Mouse (Mus musculus) forebrain, embryonic 16.5 days (tissue): ENCODE measurements around the gene Mki67. TPM values are rescaled to one million over a fixed set of nuclear protein-coding genes. Genes with fewer than 3 reads are reported as not detected.

ENCODE experiments used
- ATAC-seq: fragments of 200-750 bp; cut with Nextera tagmentation; 2 replicates; pipeline ENCODE4 v1.8.0; 2017; ENCODE audit warnings: mild to moderate bottlenecking, moderate library complexity
- H3K27ac ChIP-seq: fragments of 300-500 bp; sonication (generic); 2 replicates; pipeline ENCODE4 v1.5.1; 2014; ENCODE audit warnings: low read length, control low read depth
- H3K27me3 ChIP-seq: fragments of 300-500 bp; sonication (generic); replicated peaks from 2 replicates; pipeline ENCODE4 v1.6.1; 2014; ENCODE audit warnings: low read length; ENCODE audit not compliant: control insufficient read depth, insufficient read depth
- H3K36me3 ChIP-seq: fragments of 300-500 bp; sonication (generic); 2 replicates; pipeline ENCODE4 v1.6.1; 2014; ENCODE audit not compliant: control insufficient read depth, insufficient read depth
- H3K4me1 ChIP-seq: fragments of 300-500 bp; sonication (generic); replicated peaks from 2 replicates; pipeline ENCODE4 v1.6.1; 2014; ENCODE audit warnings: low read length; ENCODE audit not compliant: control insufficient read depth, insufficient read depth
- H3K4me2 ChIP-seq: fragments of 300-500 bp; sonication (generic); 2 replicates; pipeline ENCODE4 v1.6.1; 2014; ENCODE audit warnings: mild to moderate bottlenecking, low read length, control low read depth
- H3K4me3 ChIP-seq: fragments of 300-500 bp; sonication (generic); replicated peaks from 2 replicates; pipeline ENCODE4 v1.5.1; 2014; ENCODE audit warnings: mild to moderate bottlenecking, low read length, control low read depth
- H3K9ac ChIP-seq: fragments of 300-500 bp; sonication (generic); replicated peaks from 2 replicates; pipeline ENCODE4 v1.6.1; 2014; ENCODE audit warnings: low read depth, low read length, control low read depth
- H3K9me3 ChIP-seq: fragments of 300-500 bp; sonication (generic); 2 replicates; pipeline ENCODE4 v1.6.1; 2016; ENCODE audit warnings: low read length; ENCODE audit not compliant: control insufficient read depth
- WGBS: fragments of 180-500 bp; shearing (Covaris S2); extraction: QIAGEN DNeasy Blood & Tissue Kit; methylation state at CpG from one replicate; pipeline ENCODE4 v1.1.7; 2014; 5-methylcytosine and 5-hydroxymethylcytosine counted together
- polyA plus RNA-seq: library from polyadenylated mRNA; unstranded; fragments of >200 nt; fragmentation: Nextera tagmentation; extraction: Ambion mirVana; gene quantifications from 2 replicates; pipeline ENCODE4 v1.2.1, GENCODE M21; 2015

The Mki67 gene
- polyA plus RNA-seq, 1 experiment from 2014 or later = 14.8 TPM

DNA sequence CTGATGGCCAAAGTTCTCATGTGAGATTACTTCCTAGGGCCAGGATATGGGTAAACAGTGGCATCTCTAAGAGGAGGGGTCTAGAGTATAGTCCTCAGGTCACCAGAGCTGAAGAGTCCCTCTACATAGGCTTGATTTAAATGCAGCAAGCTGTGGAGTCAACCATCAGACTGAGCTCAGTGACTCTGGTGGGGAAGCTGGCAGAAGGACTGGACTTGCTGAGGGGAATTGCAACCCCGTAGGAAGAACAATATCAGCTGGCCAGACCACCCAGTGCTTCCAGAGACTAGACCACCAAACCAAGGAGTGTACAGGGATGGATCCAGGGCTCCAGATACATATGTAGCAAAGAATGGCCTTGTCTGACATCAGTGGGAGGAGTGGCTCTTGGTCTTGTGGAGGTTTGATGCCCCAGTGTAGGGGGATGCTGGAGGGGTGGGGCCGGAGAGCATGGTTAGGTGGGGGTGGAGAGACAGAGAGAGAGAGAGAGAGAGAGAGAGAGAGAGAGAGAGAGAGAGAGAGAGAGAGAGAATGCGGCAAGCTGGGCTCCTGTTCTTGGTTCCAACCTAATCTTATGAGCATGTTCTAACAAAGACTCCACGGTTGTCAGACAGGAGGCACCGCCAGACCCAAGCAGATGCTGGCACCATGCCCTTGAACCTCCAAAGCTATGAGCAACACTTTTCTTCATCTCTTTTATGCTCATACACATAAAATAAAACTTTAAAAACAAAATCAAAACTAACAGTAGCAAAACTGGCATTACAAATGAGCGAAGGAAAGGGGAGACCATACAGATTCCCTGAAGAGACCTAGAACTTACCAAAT lies 6.1 kb upstream of the Mki67 start:
- Histone ChIP-seq H3K27me3 (no peaks in the 10 kb centered on the region), H3K4me1 (no peaks in the 10 kb centered on the region), H3K9me3 (no peaks in the 10 kb centered on the region), H3K9ac (no peak overlapping the region), H3K4me3 (no peak overlapping the region), H3K4me2 (no peak overlapping the region), H3K36me3 (no peaks in the 10 kb centered on the region), H3K27ac (no peak overlapping the region)
- WGBS = 75% methylated on average over 6 of the region's 6 CpGs
- no peak for ATAC-seq

DNA sequence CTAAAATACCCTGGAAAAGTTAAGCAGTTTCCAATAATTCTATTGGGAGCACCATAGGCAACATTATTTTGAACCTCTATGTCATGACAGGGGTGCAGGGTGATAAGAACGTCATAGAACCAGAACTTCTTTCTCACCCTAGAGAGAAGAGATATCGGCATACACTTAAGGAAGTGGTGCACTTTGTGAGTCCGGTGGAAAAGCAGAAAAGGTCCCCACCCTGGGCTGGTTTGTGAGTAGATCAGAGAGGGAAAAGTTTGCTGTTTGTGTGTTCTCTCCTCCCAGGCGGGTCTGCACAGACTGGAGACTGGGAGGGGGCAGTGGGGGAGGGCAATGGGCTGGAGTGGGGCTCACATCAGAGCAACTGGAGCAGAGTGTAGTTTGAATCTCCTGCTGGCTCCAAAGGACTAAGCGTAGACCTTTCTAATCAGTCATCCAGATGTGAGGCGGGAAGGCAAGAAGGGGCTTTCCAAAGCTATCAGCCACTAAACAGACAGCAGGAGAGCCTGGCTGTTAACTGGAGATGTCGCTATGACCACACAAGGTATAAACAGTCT lies 5.4 kb upstream of the Mki67 start:
- WGBS = 84% methylated on average over 7 of the region's 7 CpGs
- no peak for ATAC-seq
- Histone ChIP-seq H3K9ac (no peak overlapping the region), H3K9me3 (no peaks in the 10 kb centered on the region), H3K4me3 (no peak overlapping the region), H3K4me2 (no peak overlapping the region), H3K36me3 (no peaks in the 10 kb centered on the region), H3K27me3 (no peaks in the 10 kb centered on the region), H3K27ac (no peak overlapping the region), H3K4me1 (peaks cover 4% of the 10 kb centered on the region; the same call in 1 of the 2 replicates)

DNA sequence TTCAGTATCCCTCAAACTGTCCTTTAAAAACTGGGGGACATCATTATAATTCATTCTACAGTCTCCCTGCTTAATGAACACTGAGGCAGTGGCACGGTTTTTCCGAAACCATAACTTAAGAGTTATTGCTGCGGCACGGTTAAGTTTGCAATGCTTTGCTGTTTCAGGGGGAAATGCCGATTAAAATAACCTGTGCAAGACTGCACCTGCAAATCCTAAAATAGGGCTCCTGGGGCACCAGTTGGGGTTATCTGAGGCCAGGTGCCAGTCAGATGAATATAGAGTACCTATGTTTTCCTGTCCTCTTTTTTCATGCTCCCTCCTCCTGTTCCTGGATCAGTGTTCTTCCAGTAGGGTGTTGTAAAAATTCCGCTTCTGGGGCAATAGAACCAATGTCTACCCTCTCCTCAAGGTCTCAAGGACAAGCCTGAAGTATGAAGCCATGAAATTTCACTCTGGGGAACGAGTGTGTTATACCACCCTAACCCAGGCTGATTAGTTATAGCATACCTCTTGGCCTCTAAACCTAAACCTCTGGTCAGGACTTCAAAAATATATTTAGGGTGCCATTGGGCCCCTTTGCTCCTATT lies 902 bp upstream of the Mki67 start:
- Histone ChIP-seq H3K4me3 (peak overlapping the region; percentile 90), H3K27ac (no peak overlapping the region), H3K4me1 (peaks cover 16% of the 10 kb centered on the region), H3K9ac (peak overlapping the region; percentile 41; the same call in 1 of the 2 replicates), H3K27me3 (no peaks in the 10 kb centered on the region), H3K9me3 (no peaks in the 10 kb centered on the region), H3K4me2 (peak overlapping the region; percentile 96), H3K36me3 (no peaks in the 10 kb centered on the region)
- 62% methylated on average over 7 of the region's 7 CpGs for WGBS
- no peak for ATAC-seq

DNA sequence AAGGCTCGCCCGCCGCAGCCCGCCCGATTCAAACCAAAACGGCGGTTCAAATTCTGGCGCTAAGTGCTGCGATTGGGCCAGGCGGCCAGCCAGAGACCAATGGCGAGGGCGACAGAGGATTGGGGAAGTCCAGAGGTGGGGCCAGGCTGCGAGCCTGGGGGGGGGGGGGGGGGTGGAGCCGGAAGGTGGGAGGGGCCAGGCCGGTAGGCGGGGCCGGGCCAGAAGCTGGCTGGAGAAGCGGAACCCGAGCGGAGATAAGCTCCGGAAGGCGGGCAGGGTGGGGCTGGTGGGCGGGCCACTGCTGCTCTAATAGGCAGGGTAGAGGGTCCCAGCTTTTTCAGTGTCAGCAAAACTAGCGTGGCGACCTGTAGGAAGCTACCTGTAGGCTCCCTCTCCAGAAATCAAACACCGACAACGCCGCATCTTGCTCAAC lies 300 bp upstream of the Mki67 start:
- H3K27me3 ChIP-seq = no peaks in the 10 kb centered on the region
- no peaks in the 10 kb centered on the region for H3K9me3 ChIP-seq
- H3K4me1 ChIP-seq = peaks cover 16% of the 10 kb centered on the region
- H3K36me3 ChIP-seq = no peaks in the 10 kb centered on the region
- no peak overlapping the region for H3K27ac ChIP-seq
- peak overlapping the region; percentile 70 for H3K9ac ChIP-seq
- peak; percentile 96 for ATAC-seq
- H3K4me2 ChIP-seq = peak overlapping the region; percentile 96
- 1% methylated on average over 23 of the region's 28 CpGs for WGBS
- H3K4me3 ChIP-seq = peak overlapping the region; percentile 90

DNA sequence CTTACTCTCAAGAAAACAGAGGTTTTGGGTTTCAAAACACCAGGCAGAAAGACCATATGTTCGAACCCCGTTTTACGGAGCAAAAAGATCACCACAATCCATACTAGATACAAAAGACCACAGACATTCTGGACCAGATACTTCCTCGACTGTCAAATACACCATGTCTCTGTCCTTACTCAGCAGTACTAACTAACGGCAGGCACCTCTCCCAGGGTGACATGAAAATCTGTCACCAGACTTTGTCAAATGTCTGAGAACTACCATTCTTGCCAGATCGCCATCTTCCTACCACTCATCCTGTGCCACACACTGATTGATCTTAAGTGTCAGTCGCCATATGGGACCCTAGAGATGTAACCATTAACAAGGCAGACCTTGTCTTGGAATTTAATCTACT lies 995 bp downstream of the Mki67 start:
- H3K9me3 ChIP-seq = no peaks in the 10 kb centered on the region
- peak overlapping the region; percentile 96 for H3K4me2 ChIP-seq
- no peak for ATAC-seq
- H3K4me1 ChIP-seq = peaks cover 16% of the 10 kb centered on the region
- 1% methylated on average over 7 of the region's 7 CpGs for WGBS
- peak overlapping the region; percentile 70 for H3K9ac ChIP-seq
- no peaks in the 10 kb centered on the region for H3K27me3 ChIP-seq
- H3K4me3 ChIP-seq = peak overlapping the region; percentile 90
- H3K27ac ChIP-seq = no peak overlapping the region; the same call in 1 of the 2 replicates
- no peaks in the 10 kb centered on the region for H3K36me3 ChIP-seq

DNA sequence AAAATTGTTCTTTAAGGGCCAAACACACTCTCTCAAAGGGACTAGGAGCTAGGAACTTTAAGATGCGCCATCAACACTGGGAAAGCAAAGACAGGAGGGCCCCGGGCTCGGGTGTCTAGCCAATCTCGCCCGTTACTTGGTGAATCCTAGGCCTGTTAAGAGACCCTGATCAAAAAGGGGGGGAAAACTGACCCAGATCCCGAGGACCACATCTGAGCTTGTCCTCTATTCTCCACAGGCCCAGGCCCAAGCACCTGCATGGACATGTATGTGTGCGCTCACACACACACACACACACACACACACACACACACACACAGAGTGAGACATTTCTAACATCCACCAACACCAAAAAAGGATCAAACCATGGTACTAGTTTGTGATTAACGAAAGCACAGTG lies 2.8 kb downstream of the Mki67 start:
- Histone ChIP-seq H3K9ac (no peak overlapping the region), H3K36me3 (no peaks in the 10 kb centered on the region), H3K4me2 (peak overlapping the region; percentile 38), H3K27ac (no peak overlapping the region), H3K4me1 (peaks cover 16% of the 10 kb centered on the region), H3K4me3 (peak overlapping the region; percentile 19), H3K9me3 (no peaks in the 10 kb centered on the region), H3K27me3 (no peaks in the 10 kb centered on the region)
- no peak for ATAC-seq
- 62% methylated on average over 8 of the region's 8 CpGs for WGBS

DNA sequence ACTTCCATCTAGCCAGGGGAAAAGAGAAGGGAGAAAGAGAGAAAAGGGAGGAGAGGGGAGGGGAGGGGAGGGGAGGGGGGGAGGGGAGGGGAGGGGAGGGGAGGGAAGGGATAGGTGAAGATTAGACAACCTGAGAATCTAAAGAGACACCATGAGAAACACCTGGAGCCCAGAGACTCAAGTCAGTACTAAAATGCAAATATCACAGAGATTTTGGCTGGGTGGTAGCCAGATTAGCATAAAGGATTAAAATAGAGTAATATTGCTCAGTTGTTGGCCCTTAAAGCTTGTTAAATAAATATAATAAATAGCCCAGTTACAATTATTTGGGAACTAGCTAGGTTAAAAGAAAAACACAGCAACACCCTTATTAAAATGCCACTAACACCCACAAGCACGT lies 3.6 kb downstream of the Mki67 start:
- ATAC-seq = no peak
- H3K9me3 ChIP-seq = no peaks in the 10 kb centered on the region

DNA sequence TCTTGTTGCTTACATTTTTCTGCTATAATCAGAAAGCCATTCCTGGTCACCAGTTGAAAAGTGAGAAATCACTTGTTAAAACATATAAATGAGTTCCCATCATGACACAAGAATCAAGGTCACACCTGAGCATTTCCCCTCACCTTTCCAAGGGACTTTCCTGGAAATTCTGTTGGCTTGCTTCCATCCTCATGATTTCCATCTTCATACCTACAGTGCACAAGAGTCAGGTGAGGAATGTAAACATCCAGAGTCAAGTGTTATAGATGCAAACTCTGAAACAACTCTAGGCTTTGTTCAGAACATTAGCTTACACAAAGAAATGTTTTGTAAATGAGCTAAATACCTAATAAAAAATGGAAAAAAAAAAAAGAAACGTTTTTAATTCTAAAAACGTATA lies 5.5 kb downstream of the Mki67 start:
- no peak overlapping the region for H3K4me3 ChIP-seq
- no peaks in the 10 kb centered on the region for H3K27me3 ChIP-seq
- 0 out of 2 replicates have a peak, but pooled peaks cover 2% of the 10 kb centered on the region for H3K36me3 ChIP-seq
- no peak overlapping the region for H3K27ac ChIP-seq
- no peak overlapping the region for H3K4me2 ChIP-seq
- no peak overlapping the region for H3K9ac ChIP-seq
- ATAC-seq = no peak
- 79% methylated on average over 2 of the region's 2 CpGs for WGBS
- H3K4me1 ChIP-seq = peaks cover 10% of the 10 kb centered on the region
- H3K9me3 ChIP-seq = no peaks in the 10 kb centered on the region

More for the DNA sequence above, 3.6 kb downstream of the Mki67 start:
- H3K27me3 ChIP-seq = no peaks in the 10 kb centered on the region
- H3K4me2 ChIP-seq = no peak overlapping the region
- WGBS = 51% methylated on average over 1 of the region's 1 CpGs
- H3K27ac ChIP-seq = no peak overlapping the region
- H3K4me3 ChIP-seq = no peak overlapping the region
- H3K4me1 ChIP-seq = peaks cover 16% of the 10 kb centered on the region
- H3K36me3 ChIP-seq = no peaks in the 10 kb centered on the region
- no peak overlapping the region for H3K9ac ChIP-seq

DNA sequence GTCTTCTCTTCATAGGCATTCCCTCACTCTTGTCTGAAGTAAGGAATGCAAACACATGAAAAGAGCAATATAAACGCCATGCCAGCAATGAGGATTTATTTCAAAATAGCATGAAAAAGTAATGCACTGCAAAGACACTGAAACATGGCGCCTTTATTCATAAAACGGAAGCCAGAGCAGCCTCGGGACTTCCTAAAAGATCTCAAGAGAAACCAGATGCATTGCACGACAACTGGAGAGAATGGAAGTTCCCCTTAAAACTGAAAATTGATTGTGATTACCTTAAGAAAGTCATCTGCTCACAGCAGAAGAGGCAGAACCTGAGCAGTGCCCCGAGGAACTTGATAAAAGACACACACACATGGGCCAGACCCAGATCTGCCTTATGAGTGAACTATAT lies 10.4 kb downstream of the Mki67 start:
- 0 out of 2 replicates have a peak, but pooled peaks cover 4% of the 10 kb centered on the region for H3K36me3 ChIP-seq

More for the DNA sequence above, 10.4 kb downstream of the Mki67 start:
- WGBS = 92% methylated on average over 6 of the region's 6 CpGs
- Histone ChIP-seq H3K9ac (no peak overlapping the region), H3K4me2 (no peak overlapping the region), H3K9me3 (no peaks in the 10 kb centered on the region), H3K4me1 (no peaks in the 10 kb centered on the region), H3K4me3 (no peak overlapping the region), H3K27me3 (no peaks in the 10 kb centered on the region), H3K27ac (no peak overlapping the region)
- no peak for ATAC-seq
